Mouse (Mus musculus): Measurements from ENCODE around the gene Atp2c2.

The Atp2c2 gene

GRCm38 (mm10) chr8:119699549-119700134 lies at the start of gene Atp2c2:
Gene Atp2c2, plus strand, starts transcription at chr8:119700009.
- DNase-seq (ENCODE audit: low spot score in 2 of 2) = no peak

DNA sequence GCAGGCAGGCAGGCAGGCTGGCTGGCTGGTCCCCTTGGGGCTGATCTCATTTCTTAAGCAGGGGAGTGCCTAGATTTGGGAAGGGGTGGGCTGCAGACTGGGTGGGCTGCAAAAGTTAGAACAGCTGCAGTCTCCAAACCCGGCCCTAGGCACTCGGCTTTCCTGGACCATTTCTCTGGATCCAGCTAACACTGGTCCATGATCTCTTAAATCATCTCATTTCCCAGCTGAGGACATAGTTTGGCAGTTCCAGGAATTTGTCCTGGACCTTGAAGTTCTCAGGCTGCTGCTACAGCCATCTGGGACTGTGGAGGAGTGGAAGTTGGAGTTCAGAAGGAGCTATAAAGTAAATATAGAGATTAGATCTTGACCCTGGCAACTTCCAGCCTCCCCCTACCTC lies 48.5 kb upstream of the Atp2c2 start:
- DNase-seq (ENCODE audit: low spot score in 2 of 2) = no peak

GRCm38 (mm10) chr8:119656709-119657464 lies 42.9 kb upstream of the Atp2c2 start:
- no peak for DNase-seq (ENCODE audit: low spot score in 2 of 2)

GRCm38 (mm10) chr8:119661081-119661480 lies 38.7 kb upstream of the Atp2c2 start:
- peak in 1 of 2 experiments; percentile 47 for DNase-seq (ENCODE audit: low spot score in 2 of 2)

GRCm38 (mm10) chr8:119661892-119662291 lies 37.9 kb upstream of the Atp2c2 start:
- DNase-seq (ENCODE audit: low spot score in 2 of 2) = no peak

GRCm38 (mm10) chr8:119663440-119663839 lies 36.4 kb upstream of the Atp2c2 start:
- DNase-seq (ENCODE audit: low spot score in 2 of 2) = no peak

- DNase-seq (ENCODE audit: low spot score in 2 of 2) = no peak
Observed at GRCm38 (mm10) chr8:119665270-119665669, 34.5 kb upstream of the Atp2c2 start.

GRCm38 (mm10) chr8:119666219-119666951 lies 33.4 kb upstream of the Atp2c2 start, which contains the start of gene Wfdc1:
Gene Wfdc1, plus strand, starts transcription at chr8:119666365.
- DNase-seq (ENCODE audit: low spot score in 2 of 2) = no peak

- no peak for DNase-seq (ENCODE audit: low spot score in 2 of 2)
Observed at GRCm38 (mm10) chr8:119668447-119668846, 31.4 kb upstream of the Atp2c2 start.

DNA sequence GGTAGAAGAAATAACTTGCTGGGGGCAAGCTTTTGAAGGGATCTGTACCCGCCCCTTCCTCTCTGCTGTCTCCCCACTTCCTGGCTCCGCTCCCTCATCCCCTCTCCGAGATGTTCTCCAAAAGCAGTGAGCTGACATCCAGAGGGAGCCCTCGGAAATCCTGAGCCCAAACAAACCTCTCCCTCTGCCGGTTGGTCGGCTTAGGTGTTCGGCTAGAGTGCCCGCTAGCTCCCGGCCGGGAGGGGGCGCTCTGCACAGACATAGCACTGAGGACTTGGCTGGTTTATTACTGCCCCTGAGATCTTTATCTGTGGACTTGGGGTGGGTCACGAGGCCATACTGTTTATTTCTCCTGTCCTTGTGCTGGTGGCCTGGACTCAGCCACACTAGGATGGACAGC lies 30.5 kb upstream of the Atp2c2 start:
- DNase-seq (ENCODE audit: low spot score in 2 of 2) = no peak

- no peak for DNase-seq (ENCODE audit: low spot score in 2 of 2)
Observed at GRCm38 (mm10) chr8:119670419-119671091, 29.3 kb upstream of the Atp2c2 start.

GRCm38 (mm10) chr8:119673976-119674555 lies 25.7 kb upstream of the Atp2c2 start:
- DNase-seq (ENCODE audit: low spot score in 2 of 2) = no peak

- DNase-seq (ENCODE audit: low spot score in 2 of 2) = no peak
Observed at GRCm38 (mm10) chr8:119675457-119675856, 24.4 kb upstream of the Atp2c2 start.

DNA sequence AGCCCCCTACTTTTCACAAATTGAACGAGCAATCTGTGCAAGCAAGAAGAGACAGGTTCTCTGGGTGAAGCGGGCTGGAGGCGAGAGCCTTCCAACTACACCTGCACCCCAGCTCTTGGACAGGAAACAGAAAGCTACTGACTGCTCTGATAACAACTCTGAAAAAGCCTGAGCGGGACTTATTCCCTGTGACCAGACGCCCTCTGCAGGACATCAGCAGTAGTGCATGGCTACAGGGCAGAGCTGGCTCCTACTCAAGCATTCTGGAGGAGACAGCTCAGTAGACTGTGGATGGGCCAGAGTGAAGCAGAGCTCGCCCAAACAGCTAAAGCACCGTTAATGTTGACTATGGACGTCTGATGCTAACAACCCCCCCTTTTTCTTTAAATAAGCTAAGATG lies 23.4 kb upstream of the Atp2c2 start:
- DNase-seq (ENCODE audit: low spot score in 2 of 2) = peak; percentile 95 to 96

GRCm38 (mm10) chr8:119678138-119678843 lies 21.5 kb upstream of the Atp2c2 start:
- DNase-seq (ENCODE audit: low spot score in 2 of 2) = peak in 1 of 2 experiments; percentile 38

- DNase-seq (ENCODE audit: low spot score in 2 of 2) = no peak
Observed at GRCm38 (mm10) chr8:119679184-119679583, 20.6 kb upstream of the Atp2c2 start.

GRCm38 (mm10) chr8:119690602-119691001 lies 9.2 kb upstream of the Atp2c2 start:
- no peak for DNase-seq (ENCODE audit: low spot score in 2 of 2)

GRCm38 (mm10) chr8:119691989-119692388 lies 7.8 kb upstream of the Atp2c2 start:
- DNase-seq (ENCODE audit: low spot score in 2 of 2) = no peak

- DNase-seq (ENCODE audit: low spot score in 2 of 2) = no peak
Observed at GRCm38 (mm10) chr8:119694696-119695095, 5.1 kb upstream of the Atp2c2 start.

DNA sequence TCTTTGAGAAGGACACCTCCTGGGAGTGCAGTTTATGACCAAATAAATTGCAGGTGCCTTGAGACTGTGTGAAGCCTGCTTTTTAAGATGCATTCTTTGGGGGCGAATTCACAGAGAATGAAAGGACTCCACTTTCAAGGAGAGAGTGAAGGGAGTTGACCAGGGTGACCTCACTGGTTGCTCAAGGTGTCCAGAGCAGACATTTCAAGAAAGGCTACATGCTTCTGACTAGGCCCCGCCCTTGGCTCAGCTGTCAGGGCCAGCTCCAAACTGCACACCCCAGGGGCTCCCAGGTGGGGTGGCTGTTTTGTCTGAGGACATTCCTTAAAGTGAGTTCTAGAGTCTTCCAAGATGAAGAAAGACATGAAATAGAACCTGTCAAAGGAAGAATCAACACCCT lies 2.6 kb upstream of the Atp2c2 start:
- DNase-seq (ENCODE audit: low spot score in 2 of 2) = no peak

DNA sequence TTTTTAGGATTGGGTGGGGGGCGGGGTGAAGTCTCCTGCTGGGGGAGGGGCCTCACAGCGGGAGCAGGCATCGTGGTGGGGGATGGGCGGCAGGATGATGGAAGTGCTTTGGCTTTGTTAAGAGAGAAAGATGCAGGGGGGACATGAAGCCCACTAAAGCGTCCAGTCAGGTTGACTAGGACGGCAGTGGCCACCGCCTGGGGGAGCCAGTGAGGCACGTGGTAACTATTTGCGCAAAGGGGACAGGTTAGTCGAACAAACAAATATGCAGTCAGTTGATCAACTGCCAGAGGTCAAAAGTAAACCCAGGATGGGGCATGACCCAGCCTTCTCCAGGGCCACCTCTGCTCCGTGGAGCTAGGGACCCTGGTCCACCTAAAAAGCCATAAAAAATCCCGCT lies 849 bp upstream of the Atp2c2 start:
- DNase-seq (ENCODE audit: low spot score in 2 of 2) = peak in 1 of 2 experiments; percentile 45
